Mouse (Mus musculus): ENCODE data around the gene Mrpl44. TPM values are rescaled to one million over a fixed set of nuclear protein-coding genes. Genes with fewer than 3 reads are reported as not detected.

Mrpl44 gene
- polyA plus RNA-seq, 1 experiment from 2014 or later, result 46.3 TPM

GRCm38 (mm10) chr1:79762282-79763250 is 13.3 kb upstream of the Mrpl44 start:
- Histone ChIP-seq H3K27me3 (no peaks in the 10 kb centered on the region), H3K4me1 (replicated peaks) (peaks cover 24% of the 10 kb centered on the region), H3K27ac (no peak overlapping the region), H3K4me3 (replicated peaks) (peak overlapping the region; percentile 77), H3K36me3 (no peaks in the 10 kb centered on the region), H3K9ac (replicated peaks) (no peak overlapping the region; the same call in 1 of the 2 replicates), H3K9me3 (no peaks in the 10 kb centered on the region), H3K4me2 (peak overlapping the region; percentile 83)
- 62% methylated on average over 16 of the region's 16 CpGs for WGBS
- no peak for ATAC-seq (ENCODE audit: insufficient number of reproducible peaks, insufficient read depth, low FRiP score, low TSS enrichment, low read depth)

GRCm38 (mm10) chr1:79764031-79764430 is 11.8 kb upstream of the Mrpl44 start:
- Histone ChIP-seq H3K9me3 (no peaks in the 10 kb centered on the region), H3K4me3 (replicated peaks) (no peak overlapping the region), H3K27ac (no peak overlapping the region), H3K27me3 (no peaks in the 10 kb centered on the region), H3K36me3 (no peaks in the 10 kb centered on the region), H3K9ac (replicated peaks) (no peak overlapping the region), H3K4me1 (replicated peaks) (peaks cover 20% of the 10 kb centered on the region), H3K4me2 (no peak overlapping the region)
- no peak for ATAC-seq (ENCODE audit: insufficient number of reproducible peaks, insufficient read depth, low FRiP score, low TSS enrichment, low read depth)
- WGBS, result 92% methylated on average over 2 of the region's 2 CpGs

- peaks cover 16% of the 10 kb centered on the region for H3K4me1 ChIP-seq (replicated peaks)
- no peak overlapping the region for H3K4me2 ChIP-seq
- no peaks in the 10 kb centered on the region for H3K9me3 ChIP-seq
- 92% methylated on average over 1 of the region's 1 CpGs for WGBS
- no peak overlapping the region for H3K27ac ChIP-seq
- H3K27me3 ChIP-seq, result no peaks in the 10 kb centered on the region
- H3K36me3 ChIP-seq, result no peaks in the 10 kb centered on the region
- H3K9ac ChIP-seq (replicated peaks), result no peak overlapping the region
- ATAC-seq (ENCODE audit: insufficient number of reproducible peaks, insufficient read depth, low FRiP score, low TSS enrichment, low read depth), result no peak
- no peak overlapping the region for H3K4me3 ChIP-seq (replicated peaks)
These were observed 11.3 kb upstream of the Mrpl44 start for GRCm38 (mm10) chr1:79764483-79764882.

GRCm38 (mm10) chr1:79768231-79768630 is 7.6 kb upstream of the Mrpl44 start:
- no peaks in the 10 kb centered on the region for H3K9me3 ChIP-seq
- no peaks in the 10 kb centered on the region for H3K27me3 ChIP-seq
- no peaks in the 10 kb centered on the region for H3K36me3 ChIP-seq
- H3K4me1 ChIP-seq (replicated peaks), result no peaks in the 10 kb centered on the region
- ATAC-seq (ENCODE audit: insufficient number of reproducible peaks, insufficient read depth, low FRiP score, low TSS enrichment, low read depth), result no peak
- 38% methylated on average over 1 of the region's 1 CpGs for WGBS
- H3K4me2 ChIP-seq, result no peak overlapping the region
- no peak overlapping the region for H3K4me3 ChIP-seq (replicated peaks)
- H3K27ac ChIP-seq, result no peak overlapping the region
- H3K9ac ChIP-seq (replicated peaks), result no peak overlapping the region

- Histone ChIP-seq H3K4me1 (replicated peaks) (no peaks in the 10 kb centered on the region; the same call in 1 of the 2 replicates), H3K27me3 (no peaks in the 10 kb centered on the region), H3K4me2 (no peak overlapping the region), H3K9me3 (no peaks in the 10 kb centered on the region), H3K27ac (no peak overlapping the region), H3K36me3 (peaks cover 16% of the 10 kb centered on the region), H3K4me3 (replicated peaks) (no peak overlapping the region), H3K9ac (replicated peaks) (no peak overlapping the region)
- WGBS, result 81% methylated on average over 4 of the region's 4 CpGs
- no peak for ATAC-seq (ENCODE audit: insufficient number of reproducible peaks, insufficient read depth, low FRiP score, low TSS enrichment, low read depth)
These were observed 1.5 kb upstream of the Mrpl44 start for GRCm38 (mm10) chr1:79774164-79774780.

- Histone ChIP-seq H3K27ac (no peak overlapping the region), H3K9ac (replicated peaks) (no peak overlapping the region), H3K36me3 (peaks cover 52% of the 10 kb centered on the region), H3K9me3 (no peaks in the 10 kb centered on the region), H3K4me1 (replicated peaks) (no peaks in the 10 kb centered on the region; the same call in 1 of the 2 replicates), H3K4me3 (replicated peaks) (no peak overlapping the region), H3K4me2 (no peak overlapping the region), H3K27me3 (no peaks in the 10 kb centered on the region)
- no peak for ATAC-seq (ENCODE audit: insufficient number of reproducible peaks, insufficient read depth, low FRiP score, low TSS enrichment, low read depth)
- WGBS, result 88% methylated on average over 11 of the region's 11 CpGs
These were observed 2.2 kb downstream of the Mrpl44 start for GRCm38 (mm10) chr1:79778011-79778410.

GRCm38 (mm10) chr1:79782433-79782832 is 6.6 kb downstream of the Mrpl44 start:
- Histone ChIP-seq H3K27me3 (no peaks in the 10 kb centered on the region), H3K9ac (replicated peaks) (no peak overlapping the region), H3K4me1 (replicated peaks) (no peaks in the 10 kb centered on the region), H3K4me3 (replicated peaks) (no peak overlapping the region), H3K27ac (no peak overlapping the region), H3K4me2 (no peak overlapping the region), H3K9me3 (no peaks in the 10 kb centered on the region), H3K36me3 (peaks cover 58% of the 10 kb centered on the region)
- no peak for ATAC-seq (ENCODE audit: insufficient number of reproducible peaks, insufficient read depth, low FRiP score, low TSS enrichment, low read depth)
- 82% methylated on average over 3 of the region's 3 CpGs for WGBS

- WGBS, result 70% methylated on average over 7 of the region's 7 CpGs
- Histone ChIP-seq H3K4me1 (replicated peaks) (no peaks in the 10 kb centered on the region), H3K27me3 (no peaks in the 10 kb centered on the region), H3K9ac (replicated peaks) (no peak overlapping the region), H3K4me3 (replicated peaks) (no peak overlapping the region), H3K4me2 (no peak overlapping the region), H3K36me3 (peaks cover 22% of the 10 kb centered on the region), H3K9me3 (no peaks in the 10 kb centered on the region), H3K27ac (no peak overlapping the region)
- no peak for ATAC-seq (ENCODE audit: insufficient number of reproducible peaks, insufficient read depth, low FRiP score, low TSS enrichment, low read depth)
These were observed 10.6 kb downstream of the Mrpl44 start for GRCm38 (mm10) chr1:79786267-79786927.

- Histone ChIP-seq H3K4me3 (replicated peaks) (no peak overlapping the region), H3K36me3 (peaks cover 40% of the 10 kb centered on the region), H3K4me2 (no peak overlapping the region), H3K9ac (replicated peaks) (no peak overlapping the region), H3K27ac (no peak overlapping the region), H3K4me1 (replicated peaks) (no peaks in the 10 kb centered on the region), H3K9me3 (no peaks in the 10 kb centered on the region), H3K27me3 (no peaks in the 10 kb centered on the region)
- ATAC-seq (ENCODE audit: insufficient number of reproducible peaks, insufficient read depth, low FRiP score, low TSS enrichment, low read depth), result no peak
- 84% methylated on average over 3 of the region's 3 CpGs for WGBS
These were observed 21.3 kb downstream of the Mrpl44 start for GRCm38 (mm10) chr1:79797084-79797483.

GRCm38 (mm10) chr1:79802858-79803427 is 27.1 kb downstream of the Mrpl44 start:
- no peak overlapping the region for H3K4me3 ChIP-seq (replicated peaks)
- H3K27ac ChIP-seq, result no peak overlapping the region
- H3K36me3 ChIP-seq, result peaks cover 55% of the 10 kb centered on the region
- H3K9ac ChIP-seq (replicated peaks), result no peak overlapping the region
- no peaks in the 10 kb centered on the region for H3K27me3 ChIP-seq
- 93% methylated on average over 11 of the region's 11 CpGs for WGBS
- H3K4me2 ChIP-seq, result no peak overlapping the region
- ATAC-seq (ENCODE audit: insufficient number of reproducible peaks, insufficient read depth, low FRiP score, low TSS enrichment, low read depth), result no peak
- H3K9me3 ChIP-seq, result no peaks in the 10 kb centered on the region
- no peaks in the 10 kb centered on the region for H3K4me1 ChIP-seq (replicated peaks)

GRCm38 (mm10) chr1:79803614-79804013 is 27.8 kb downstream of the Mrpl44 start:
- ATAC-seq (ENCODE audit: insufficient number of reproducible peaks, insufficient read depth, low FRiP score, low TSS enrichment, low read depth), result no peak

More at GRCm38 (mm10) chr1:79803614-79804013, 27.8 kb downstream of the Mrpl44 start:
- Histone ChIP-seq H3K9ac (replicated peaks) (no peak overlapping the region), H3K4me3 (replicated peaks) (no peak overlapping the region), H3K36me3 (peaks cover 54% of the 10 kb centered on the region), H3K27ac (no peak overlapping the region), H3K4me2 (no peak overlapping the region), H3K9me3 (no peaks in the 10 kb centered on the region), H3K27me3 (no peaks in the 10 kb centered on the region), H3K4me1 (replicated peaks) (no peaks in the 10 kb centered on the region)
- 92% methylated on average over 7 of the region's 7 CpGs for WGBS

Data from limb, embryonic 12.5 days (tissue).